ENCODE assay signal across 7 mouse cellular contexts in genomic region chr9:69987579-69987978, GRCm38 (mm10). TPM values are rescaled to one million over a fixed set of nuclear protein-coding genes. Genes with fewer than 3 reads are reported as not detected.
DNase-seq lines count a peak whose midpoint lies in the region; ATAC-seq and TF ChIP-seq lines count a peak whose summit lies in the region.

No protein-coding gene starts in this region.

- no peaks in the 10 kb centered on the region; the same call in 1 of the 2 replicates for H3K36me3 ChIP-seq in kidney, postnatal 0 days (ENCODE audit: insufficient read depth, low read length)

- TF ChIP-seq POLR2A in lung, adult 2 months (IDR thresholded peaks at IDR 0.05; ENCODE audit: borderline replicate concordance, extremely low read depth, low read depth, low read length): no peak

- H3K4me2 ChIP-seq in kidney, postnatal 0 days (ENCODE audit: low read length): no peak overlapping the region

- TF ChIP-seq CTCF in kidney, postnatal 0 days (IDR thresholded peaks at IDR 0.05; ENCODE audit: low read depth): peak; percentile 91
- TF ChIP-seq CTCF in lung, adult 2 months (IDR thresholded peaks at IDR 0.05; ENCODE audit: insufficient read depth, low read length): peak; percentile 18; the same call in 1 of the 2 replicates

- ATAC-seq in kidney, postnatal 0 days (replicated peaks; ENCODE audit: low FRiP score, low read depth): no peak

- no peak overlapping the region for H3K27ac ChIP-seq in kidney, postnatal 0 days

- H3K9me3 ChIP-seq in kidney, postnatal 0 days (replicated peaks; ENCODE audit: low read length): no peaks in the 10 kb centered on the region

- peaks cover 7% of the 10 kb centered on the region; the same call in 1 of the 2 replicates for H3K4me1 ChIP-seq in kidney, postnatal 0 days (replicated peaks; ENCODE audit: insufficient read depth, low read length)
- peaks cover 20% of the 10 kb centered on the region for H3K4me1 ChIP-seq in lung, adult 2 months (ENCODE audit: control insufficient read depth, insufficient read depth, low read length)

- DNase-seq in urinary bladder, postnatal 25 days (ENCODE audit: low spot score): peak; percentile 51
- no peak for DNase-seq in urinary bladder, adult 2 months (ENCODE audit: low spot score)
- DNase-seq in adrenal gland, postnatal 10 days: peak; percentile 79
- peak; percentile 46 to 75 for DNase-seq in frontal cortex, postnatal 14 days (ENCODE audit: low spot score in 2 of 2)
- peak; percentile 91 for DNase-seq in kidney, postnatal 0 days (ENCODE audit: low spot score)
- no peak for DNase-seq in lung, adult 2 months
- DNase-seq in right cerebral cortex, postnatal 36 days (ENCODE audit: low spot score in 2 of 2): peak; percentile 30 to 48

- H3K4me3 ChIP-seq in kidney, postnatal 0 days (replicated peaks; ENCODE audit: low read depth, low read length): no peak overlapping the region
- H3K4me3 ChIP-seq in lung, adult 2 months (replicated peaks; ENCODE audit: extremely low read depth, low read depth, low read length): no peak overlapping the region

- WGBS in kidney, postnatal 0 days: 2% methylated on average over 3 of the region's 3 CpGs
- WGBS in lung, adult 2 months: 0% methylated on average over 3 of the region's 3 CpGs

- no peaks in the 10 kb centered on the region for H3K27me3 ChIP-seq in kidney, postnatal 0 days (ENCODE audit: insufficient read depth, low read length)

- H3K9ac ChIP-seq in kidney, postnatal 0 days (ENCODE audit: low read depth, low read length): no peak overlapping the region

RNA-seq across cellular contexts. Expression of gene Bnip2, which starts 1.7 kb away (rescaled TPM):
- polyA plus RNA-seq in urinary bladder, adult 2 months (2012; rRNA removed): 121 and 126 TPM in 2 replicates
- 100 to 1,000 TPM in 1 of 2 experiments, 10 to 100 TPM in 1; 96.8 to 108 TPM for total RNA-seq in adrenal gland, postnatal 10 days (2021)
- 88.9 and 90.6 TPM in 2 replicates for polyA plus RNA-seq in kidney, postnatal 0 days (2015; fragmentation: Nextera tagmentation; extraction: Ambion mirVana)
- polyA plus RNA-seq in lung, adult 2 months (2012; rRNA removed): 34.8 and 50.1 TPM in 2 replicates

RNA-seq across cellular contexts. Expression of gene Gtf2a2, which starts 24.8 kb away (rescaled TPM):
- polyA plus RNA-seq in urinary bladder, adult 2 months (2012; rRNA removed): 83.3 and 119 TPM in 2 replicates
- 10 to 100 TPM; 75.6 to 78.4 TPM for total RNA-seq in adrenal gland, postnatal 10 days (2021)
- 210 and 211 TPM in 2 replicates for polyA plus RNA-seq in kidney, postnatal 0 days (2015; fragmentation: Nextera tagmentation; extraction: Ambion mirVana)
- polyA plus RNA-seq in lung, adult 2 months (2012; rRNA removed): 13.0 and 16.4 TPM in 2 replicates

RNA-seq across cellular contexts. Expression of gene Gcnt3, which starts 50.3 kb away (rescaled TPM):
- polyA plus RNA-seq in urinary bladder, adult 2 months (2012; rRNA removed): 2.6 TPM in 2 replicates
- not detected for total RNA-seq in adrenal gland, postnatal 10 days (2021)
- 2.6 and 2.9 TPM in 2 replicates for polyA plus RNA-seq in kidney, postnatal 0 days (2015; fragmentation: Nextera tagmentation; extraction: Ambion mirVana)
- polyA plus RNA-seq in lung, adult 2 months (2012; rRNA removed): 0.14 TPM in 1 of 2 replicates, not detected in the other

Comparison
In these comparisons a context has a peak if more than half of its experiments do, and no peak if none do; other contexts are left out.
1. DNase-seq: peak in urinary bladder, postnatal 25 days (single experiment), adrenal gland, postnatal 10 days (single experiment), frontal cortex, postnatal 14 days (2 of 2), kidney, postnatal 0 days (single experiment) and right cerebral cortex, postnatal 36 days (2 of 2); none in urinary bladder, adult 2 months (single experiment) and lung, adult 2 months (single experiment).